Mouse (Mus musculus): Measurements from ENCODE around the gene AL731706.1.
A peak's percentile ranks its signal among the peaks of the same experiment; 100 is the strongest.

The AL731706.1 gene

DNA sequence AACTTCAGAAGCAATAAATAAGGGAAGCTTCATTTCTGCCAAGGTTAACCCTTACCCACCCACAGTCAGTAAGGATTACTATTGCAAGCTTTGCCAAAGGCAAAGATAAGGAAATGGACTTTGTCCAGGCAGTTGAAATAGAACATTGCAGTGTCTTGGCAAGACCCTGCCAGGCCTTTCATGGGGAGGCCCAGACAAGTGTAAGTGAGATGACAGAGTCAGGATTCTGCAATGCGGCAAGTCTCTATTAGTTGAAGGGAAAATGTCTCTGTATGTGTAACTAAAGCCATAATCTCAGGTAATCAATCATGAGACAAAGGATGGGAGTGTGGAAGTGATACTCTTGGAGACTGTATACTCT is 56.5 kb downstream of the AL731706.1 start:
- no peak for DNase-seq

DNA sequence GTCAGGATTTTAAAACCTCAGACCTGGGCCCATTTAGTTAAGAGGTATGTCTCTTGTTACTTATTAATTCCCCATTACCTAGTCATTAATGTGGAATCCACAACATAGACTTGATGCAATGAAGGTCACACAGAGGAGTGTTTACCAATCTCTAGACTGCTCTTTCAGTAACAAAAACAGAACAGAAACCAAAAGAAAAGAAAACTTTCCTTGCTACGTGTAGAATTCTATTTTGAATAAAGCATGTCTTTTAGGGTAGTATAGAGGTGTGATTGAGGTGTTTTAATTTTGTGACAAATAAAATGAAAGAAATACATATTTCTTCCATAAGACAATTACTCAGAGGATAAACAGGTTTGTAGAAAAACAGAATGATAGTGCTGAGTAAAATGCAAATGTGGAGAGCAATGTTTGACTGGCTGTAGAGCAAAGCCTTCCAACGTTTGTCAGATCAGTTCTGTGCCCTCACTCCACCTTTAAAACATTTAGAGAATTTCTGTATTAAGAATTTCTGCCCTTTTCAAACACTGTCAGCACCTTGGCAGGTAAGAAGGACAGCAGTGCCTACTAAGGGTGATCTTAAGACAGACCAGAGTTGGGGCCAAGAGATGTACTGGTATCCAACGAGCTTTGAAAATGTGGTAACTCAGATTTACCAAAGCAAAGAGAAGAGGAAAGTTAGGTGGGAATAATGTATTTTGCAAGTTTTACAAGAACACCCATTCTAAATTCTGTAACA is 57.0 kb downstream of the AL731706.1 start:
- no peak for DNase-seq

DNA sequence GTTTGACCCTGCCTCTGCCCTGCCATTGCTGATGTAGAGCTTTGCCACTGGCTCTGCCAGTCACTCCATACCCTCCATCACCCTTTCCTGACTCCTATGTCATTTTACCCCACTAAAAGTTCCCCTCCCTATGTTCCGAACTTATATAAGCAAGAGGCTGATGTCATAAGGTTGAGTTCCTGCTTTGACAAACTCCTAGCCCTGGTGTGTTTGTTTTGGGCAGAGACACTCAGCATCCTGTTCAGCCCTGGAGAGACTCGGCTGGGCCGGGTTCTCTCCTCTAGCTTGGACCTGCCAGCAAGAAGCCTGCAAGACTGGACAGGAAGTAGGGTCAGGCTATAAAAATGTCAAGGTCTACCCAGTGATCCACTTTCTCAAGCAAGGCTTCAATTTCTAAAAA is 58.3 kb downstream of the AL731706.1 start:
- DNase-seq: peak; percentile 8 to 9
